Mouse (Mus musculus) hindbrain, embryonic 13.5 days (tissue): Measurements from ENCODE around the gene Pwp2. TPM values are rescaled to one million over a fixed set of nuclear protein-coding genes. Genes with fewer than 3 reads are reported as not detected.

Experiments
- ATAC-seq: fragments of 200-750 bp; cut with Nextera tagmentation; 2 replicates; pipeline ENCODE4 v1.8.0; 2017; ENCODE audit warnings: moderate TSS enrichment; ENCODE audit not compliant: low FRiP score
- H3K27ac ChIP-seq: fragments of 300-500 bp; sonication (generic); 2 replicates; pipeline ENCODE4 v1.5.1; 2015; ENCODE audit warnings: inconsistent platforms, mild to moderate bottlenecking, moderate library complexity
- H3K27me3 ChIP-seq: fragments of 300-500 bp; sonication (generic); 2 replicates; pipeline ENCODE4 v1.6.1; 2015; ENCODE audit warnings: mild to moderate bottlenecking, inconsistent platforms
- H3K36me3 ChIP-seq: fragments of 300-500 bp; sonication (generic); 2 replicates; pipeline ENCODE4 v1.6.1; 2015; ENCODE audit warnings: mild to moderate bottlenecking, inconsistent platforms
- H3K4me1 ChIP-seq: fragments of 300-500 bp; sonication (generic); replicated peaks from 2 replicates; pipeline ENCODE4 v1.6.1; 2015; ENCODE audit warnings: inconsistent platforms
- H3K4me2 ChIP-seq: fragments of 300-500 bp; sonication (generic); 2 replicates; pipeline ENCODE4 v1.6.1; 2015; ENCODE audit warnings: inconsistent platforms, mild to moderate bottlenecking, moderate library complexity
- H3K4me3 ChIP-seq: fragments of 300-500 bp; sonication (generic); 2 replicates; pipeline ENCODE4 v1.5.1; 2015; ENCODE audit warnings: mild to moderate bottlenecking, inconsistent platforms
- H3K9ac ChIP-seq: fragments of 300-500 bp; sonication (generic); 2 replicates; pipeline ENCODE4 v1.6.1; 2015; ENCODE audit warnings: mild to moderate bottlenecking, inconsistent platforms
- H3K9me3 ChIP-seq: fragments of 300-500 bp; sonication (generic); 2 replicates; pipeline ENCODE4 v1.6.1; 2016; ENCODE audit warnings: inconsistent platforms
- WGBS: fragments of 180-500 bp; shearing (Covaris S2); methylation state at CpG from one replicate; pipeline ENCODE4 v1.1.7; 2015; 5-methylcytosine and 5-hydroxymethylcytosine counted together
- polyA plus RNA-seq: library from polyadenylated mRNA; unstranded; fragments of >200 nt; fragmentation: Nextera tagmentation; extraction: Ambion mirVana; gene quantifications from 2 replicates; pipeline ENCODE4 v1.2.1, GENCODE M21; 2015

Pwp2 gene
- polyA plus RNA-seq, 1 experiment from 2014 or later, result 15.5 TPM

- H3K4me2 ChIP-seq, result no peak overlapping the region
- WGBS, result 90% methylated on average over 15 of the region's 15 CpGs
- H3K4me3 ChIP-seq, result no peak overlapping the region
- peaks cover 9% of the 10 kb centered on the region for H3K4me1 ChIP-seq
- no peak overlapping the region for H3K27ac ChIP-seq
- H3K9ac ChIP-seq, result no peak overlapping the region
- no peak for ATAC-seq
- H3K36me3 ChIP-seq, result peaks cover 27% of the 10 kb centered on the region
- no peaks in the 10 kb centered on the region for H3K9me3 ChIP-seq
- no peaks in the 10 kb centered on the region for H3K27me3 ChIP-seq
These were observed 26.9 kb downstream of the Pwp2 start for GRCm38 (mm10) chr10:78158041-78158440.

DNA sequence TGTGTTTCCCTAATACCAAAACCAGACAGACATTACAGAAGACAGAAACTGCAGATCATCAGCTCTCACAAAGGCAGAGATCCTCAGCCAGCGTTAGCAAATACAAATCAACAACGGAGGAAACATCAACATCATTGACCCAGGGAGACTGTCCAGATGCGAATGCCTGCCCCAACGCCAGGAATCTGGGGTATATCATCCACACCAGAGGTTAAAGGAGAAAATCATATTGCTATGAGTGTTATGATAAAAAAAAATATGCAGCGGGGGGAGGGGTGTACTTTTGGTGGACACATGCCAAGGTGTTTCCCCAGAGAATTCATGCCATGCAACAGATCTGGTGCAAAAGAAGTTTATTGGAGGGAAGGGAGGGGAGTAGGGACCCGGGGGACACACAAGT lies 28.0 kb downstream of the Pwp2 start:
- WGBS, result 79% methylated on average over 6 of the region's 6 CpGs
- H3K4me3 ChIP-seq, result no peak overlapping the region
- ATAC-seq, result no peak
- peaks cover 9% of the 10 kb centered on the region for H3K4me1 ChIP-seq
- H3K27me3 ChIP-seq, result no peaks in the 10 kb centered on the region
- no peak overlapping the region for H3K27ac ChIP-seq
- peaks cover 16% of the 10 kb centered on the region for H3K36me3 ChIP-seq
- 0 out of 2 replicates have a peak overlapping the region, but pooled peaks have one; percentile 13 for H3K9ac ChIP-seq
- H3K9me3 ChIP-seq, result no peaks in the 10 kb centered on the region
- no peak overlapping the region for H3K4me2 ChIP-seq

- no peaks in the 10 kb centered on the region for H3K4me1 ChIP-seq
- no peaks in the 10 kb centered on the region for H3K27me3 ChIP-seq
- no peaks in the 10 kb centered on the region for H3K9me3 ChIP-seq
- no peak overlapping the region for H3K4me2 ChIP-seq
- 74% methylated on average over 10 of the region's 10 CpGs for WGBS
- H3K9ac ChIP-seq, result no peak overlapping the region
- no peak for ATAC-seq
- no peak overlapping the region for H3K27ac ChIP-seq
- no peaks in the 10 kb centered on the region for H3K36me3 ChIP-seq
- no peak overlapping the region for H3K4me3 ChIP-seq
These were observed 35.8 kb downstream of the Pwp2 start for GRCm38 (mm10) chr10:78148834-78149766.

DNA sequence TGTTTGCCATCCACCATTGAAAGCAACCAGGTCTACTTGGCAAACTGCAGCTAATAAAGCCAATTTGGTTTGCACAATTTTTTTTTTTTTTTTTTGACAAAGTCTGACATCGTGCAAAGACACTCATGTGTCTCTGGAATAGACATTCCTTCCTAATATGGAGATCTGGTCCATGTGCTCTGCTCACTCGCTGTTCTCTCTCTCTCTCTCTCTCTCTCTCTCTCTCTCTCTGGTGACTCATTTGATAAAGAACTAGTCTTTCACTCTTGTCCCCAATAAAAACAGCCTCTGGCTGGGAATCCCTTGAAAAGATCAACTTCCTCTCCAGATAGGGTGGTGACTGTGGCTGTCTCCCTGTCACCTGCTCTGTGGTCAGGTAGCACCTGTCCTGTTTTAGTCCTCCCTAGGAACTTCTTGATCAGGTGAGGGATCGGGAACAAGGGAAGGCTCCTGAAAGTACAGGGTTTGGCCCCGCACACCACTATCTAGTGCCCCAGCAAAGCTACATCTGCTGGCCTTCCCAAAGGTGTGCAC lies 37.0 kb downstream of the Pwp2 start:
- no peak for ATAC-seq
- Histone ChIP-seq H3K9me3 (no peaks in the 10 kb centered on the region), H3K9ac (no peak overlapping the region), H3K4me2 (no peak overlapping the region), H3K27ac (no peak overlapping the region), H3K36me3 (no peaks in the 10 kb centered on the region), H3K4me1 (no peaks in the 10 kb centered on the region), H3K4me3 (no peak overlapping the region), H3K27me3 (no peaks in the 10 kb centered on the region)
- WGBS, result 86% methylated on average over 4 of the region's 4 CpGs

DNA sequence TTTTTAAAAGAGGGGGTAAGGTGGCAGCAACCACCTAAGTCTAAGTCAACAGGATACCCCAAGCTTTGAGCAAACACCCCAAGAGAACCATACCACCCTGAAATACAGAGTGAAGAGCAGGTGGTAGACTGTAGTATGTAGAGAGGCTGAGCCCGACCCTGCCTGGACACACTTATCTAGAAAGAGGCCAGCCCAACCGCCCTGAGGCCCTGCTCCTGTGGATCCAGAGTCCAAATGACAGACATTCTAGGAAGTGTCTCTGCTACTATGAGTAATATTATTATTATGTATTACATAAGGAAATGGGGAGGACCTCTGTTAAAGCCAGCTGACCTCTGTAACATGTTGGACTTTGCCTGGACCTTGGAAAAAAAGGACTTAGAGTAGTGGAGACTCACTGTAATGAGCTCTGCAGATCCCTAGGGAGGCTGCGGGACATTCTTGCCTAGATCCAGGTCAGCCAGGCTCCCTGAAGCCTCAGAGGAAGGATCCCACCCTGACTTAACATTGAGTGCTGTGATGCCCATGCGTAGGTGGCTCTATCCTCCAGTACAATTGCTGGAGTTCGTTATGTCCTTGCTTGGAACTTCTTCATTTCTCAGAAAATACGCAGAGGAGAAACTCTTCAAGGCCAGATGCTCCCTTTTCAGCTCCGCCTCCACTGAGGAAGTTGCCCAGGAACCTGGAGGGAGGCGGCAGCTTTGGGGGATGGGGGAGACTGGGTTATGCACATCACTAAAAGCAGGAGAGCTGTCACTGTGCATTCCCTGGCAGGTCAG lies 41.0 kb downstream of the Pwp2 start:
- 69% methylated on average over 8 of the region's 8 CpGs for WGBS
- Histone ChIP-seq H3K36me3 (no peaks in the 10 kb centered on the region), H3K27ac (no peak overlapping the region), H3K9me3 (no peaks in the 10 kb centered on the region), H3K4me1 (no peaks in the 10 kb centered on the region), H3K4me2 (no peak overlapping the region), H3K4me3 (no peak overlapping the region), H3K9ac (no peak overlapping the region), H3K27me3 (no peaks in the 10 kb centered on the region)
- ATAC-seq, result no peak

- H3K36me3 ChIP-seq, result no peaks in the 10 kb centered on the region
- H3K9me3 ChIP-seq, result no peaks in the 10 kb centered on the region
- H3K27ac ChIP-seq, result no peak overlapping the region
- H3K4me2 ChIP-seq, result no peak overlapping the region
- H3K4me1 ChIP-seq, result no peaks in the 10 kb centered on the region
- no peak overlapping the region for H3K9ac ChIP-seq
- WGBS, result 82% methylated on average over 3 of the region's 3 CpGs
- no peaks in the 10 kb centered on the region for H3K27me3 ChIP-seq
- H3K4me3 ChIP-seq, result no peak overlapping the region
- ATAC-seq, result no peak
These were observed 44.1 kb downstream of the Pwp2 start for GRCm38 (mm10) chr10:78140843-78141242.

GRCm38 (mm10) chr10:78140251-78140600 lies 44.7 kb downstream of the Pwp2 start:
- H3K27ac ChIP-seq, result no peak overlapping the region
- no peaks in the 10 kb centered on the region for H3K27me3 ChIP-seq
- H3K9me3 ChIP-seq, result no peaks in the 10 kb centered on the region
- 92% methylated on average over 1 of the region's 1 CpGs for WGBS
- H3K9ac ChIP-seq, result no peak overlapping the region
- H3K4me2 ChIP-seq, result no peak overlapping the region
- no peaks in the 10 kb centered on the region for H3K36me3 ChIP-seq
- H3K4me1 ChIP-seq, result peaks cover 4% of the 10 kb centered on the region
- H3K4me3 ChIP-seq, result no peak overlapping the region
- ATAC-seq, result no peak

DNA sequence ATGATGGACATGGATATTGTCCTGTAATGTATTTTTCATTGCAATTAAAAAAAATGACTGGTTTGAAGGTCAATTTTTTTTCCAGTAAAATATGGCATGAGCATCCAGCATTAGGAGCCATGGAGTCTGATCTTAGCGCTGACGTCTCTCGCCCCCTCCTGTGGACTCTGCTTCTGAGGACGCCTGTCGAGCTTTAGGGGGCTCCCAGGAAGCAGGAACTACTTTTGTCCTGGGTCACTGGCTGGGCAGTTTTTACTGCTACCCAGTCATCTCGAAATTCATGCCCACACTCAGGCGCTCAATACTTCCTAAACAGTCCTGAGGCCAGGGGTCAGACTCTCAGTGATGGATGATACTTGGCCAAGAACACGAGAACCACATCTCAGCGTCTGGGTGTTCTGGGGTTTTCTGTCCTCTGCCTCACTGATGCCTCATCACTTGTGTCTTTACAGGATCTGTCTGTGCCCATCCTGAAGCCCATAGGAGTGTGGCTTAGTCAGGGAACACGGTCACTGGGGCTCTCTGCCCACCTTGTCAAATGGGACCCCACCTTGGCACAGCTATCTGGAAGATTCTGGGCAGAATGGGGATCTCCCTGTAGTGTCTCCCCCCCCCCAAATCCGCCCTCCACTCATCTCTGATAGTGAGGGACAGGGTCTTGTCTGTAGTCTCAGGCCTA lies 45.2 kb downstream of the Pwp2 start:
- Histone ChIP-seq H3K27me3 (no peaks in the 10 kb centered on the region), H3K4me1 (peaks cover 9% of the 10 kb centered on the region), H3K9me3 (no peaks in the 10 kb centered on the region), H3K9ac (no peak overlapping the region), H3K36me3 (no peaks in the 10 kb centered on the region), H3K4me2 (no peak overlapping the region), H3K4me3 (no peak overlapping the region), H3K27ac (no peak overlapping the region)
- 72% methylated on average over 11 of the region's 11 CpGs for WGBS
- no peak for ATAC-seq

GRCm38 (mm10) chr10:78138812-78139523 lies 46.0 kb downstream of the Pwp2 start:
- Histone ChIP-seq H3K4me3 (no peak overlapping the region), H3K27me3 (no peaks in the 10 kb centered on the region), H3K9me3 (no peaks in the 10 kb centered on the region), H3K9ac (no peak overlapping the region), H3K36me3 (no peaks in the 10 kb centered on the region), H3K4me1 (peaks cover 12% of the 10 kb centered on the region), H3K4me2 (no peak overlapping the region), H3K27ac (no peak overlapping the region)
- ATAC-seq, result no peak
- WGBS, result 63% methylated on average over 14 of the region's 14 CpGs

DNA sequence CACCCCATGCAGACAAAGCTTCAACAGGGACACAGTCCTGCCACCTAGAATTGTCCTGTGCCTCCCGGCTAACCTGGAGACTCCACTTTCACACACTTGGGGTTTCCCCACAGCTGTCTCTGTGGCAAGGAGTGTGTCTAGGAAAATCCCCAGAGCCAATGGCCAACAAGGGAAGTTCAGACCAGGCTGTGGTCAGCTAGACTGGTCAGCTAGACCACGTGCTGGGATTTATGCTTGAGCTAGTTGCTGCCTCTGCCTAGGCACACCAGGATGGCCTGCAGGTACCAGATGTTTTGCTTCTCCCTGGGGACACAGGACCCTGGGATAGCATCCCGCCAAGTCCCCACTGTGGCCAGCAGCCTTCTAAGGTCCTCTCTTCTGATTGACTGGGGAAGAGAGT lies 47.8 kb downstream of the Pwp2 start:
- Histone ChIP-seq H3K4me1 (peaks cover 12% of the 10 kb centered on the region), H3K27ac (no peak overlapping the region), H3K4me3 (no peak overlapping the region), H3K9me3 (no peaks in the 10 kb centered on the region), H3K36me3 (no peaks in the 10 kb centered on the region), H3K9ac (no peak overlapping the region), H3K27me3 (no peaks in the 10 kb centered on the region), H3K4me2 (no peak overlapping the region)
- no peak for ATAC-seq
- 91% methylated on average over 3 of the region's 3 CpGs for WGBS

DNA sequence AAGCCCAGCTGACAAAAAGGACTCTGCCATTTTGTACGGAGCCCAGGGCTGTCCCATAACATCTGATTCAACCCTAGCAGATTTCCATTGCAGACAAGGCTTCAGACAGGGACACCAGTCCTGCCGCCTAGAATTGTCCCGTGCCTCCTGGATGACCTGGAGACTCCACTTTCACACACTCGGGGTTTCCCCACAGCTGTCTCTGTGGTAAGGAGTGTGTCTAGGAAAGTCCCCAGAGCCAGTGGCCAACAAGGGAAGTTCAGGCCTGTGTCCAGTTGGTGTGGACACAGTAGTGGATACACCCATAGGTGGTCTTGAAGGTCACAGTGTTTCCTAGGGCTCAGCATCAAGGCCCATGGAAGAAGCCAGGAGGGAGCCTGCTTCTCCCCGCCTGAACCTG lies 49.0 kb downstream of the Pwp2 start:
- no peaks in the 10 kb centered on the region for H3K9me3 ChIP-seq
- no peaks in the 10 kb centered on the region for H3K27me3 ChIP-seq
- WGBS, result 82% methylated on average over 5 of the region's 5 CpGs
- H3K9ac ChIP-seq, result no peak overlapping the region
- no peak overlapping the region for H3K4me3 ChIP-seq
- H3K36me3 ChIP-seq, result no peaks in the 10 kb centered on the region
- H3K27ac ChIP-seq, result no peak overlapping the region
- ATAC-seq, result no peak
- no peak overlapping the region for H3K4me2 ChIP-seq
- peaks cover 12% of the 10 kb centered on the region for H3K4me1 ChIP-seq
